Mouse (Mus musculus) forebrain, embryonic 12.5 days (tissue): ENCODE data around the gene Trank1. TPM values are rescaled to one million over a fixed set of nuclear protein-coding genes. Genes with fewer than 3 reads are reported as not detected.

ENCODE experiments used
- ATAC-seq: fragments of 200-750 bp; cut with Nextera tagmentation; 2 replicates; pipeline ENCODE4 v1.8.0; 2017; ENCODE audit warnings: moderate TSS enrichment; ENCODE audit not compliant: low FRiP score
- H3K27ac ChIP-seq: fragments of 300-500 bp; sonication (generic); 2 replicates; pipeline ENCODE4 v1.5.1; 2016; ENCODE audit warnings: mild to moderate bottlenecking
- H3K27me3 ChIP-seq: fragments of 300-500 bp; sonication (generic); 2 replicates; pipeline ENCODE4 v1.6.1; 2016; ENCODE audit warnings: mild to moderate bottlenecking
- H3K36me3 ChIP-seq: fragments of 300-500 bp; sonication (generic); replicated peaks from 2 replicates; pipeline ENCODE4 v1.6.1; 2016; ENCODE audit warnings: mild to moderate bottlenecking
- H3K4me1 ChIP-seq: fragments of 300-500 bp; sonication (generic); 2 replicates; pipeline ENCODE4 v1.6.1; 2016
- H3K4me2 ChIP-seq: fragments of 300-500 bp; sonication (generic); 2 replicates; pipeline ENCODE4 v1.6.1; 2016; ENCODE audit warnings: mild to moderate bottlenecking, moderate library complexity
- H3K4me3 ChIP-seq: fragments of 300-500 bp; sonication (generic); replicated peaks from 2 replicates; pipeline ENCODE4 v1.5.1; 2016; ENCODE audit warnings: mild to moderate bottlenecking
- H3K9ac ChIP-seq: fragments of 300-500 bp; sonication (generic); 2 replicates; pipeline ENCODE4 v1.6.1; 2016; ENCODE audit warnings: mild to moderate bottlenecking
- H3K9me3 ChIP-seq: fragments of 300-500 bp; sonication (generic); 2 replicates; pipeline ENCODE4 v1.6.1; 2016
- WGBS: fragments of 180-500 bp; shearing (Covaris S2); methylation state at CpG from one replicate; pipeline ENCODE4 v1.1.7; 2016; 5-methylcytosine and 5-hydroxymethylcytosine counted together
- polyA plus RNA-seq: library from polyadenylated mRNA; unstranded; fragments of >200 nt; fragmentation: Nextera tagmentation; extraction: Ambion mirVana; gene quantifications from 2 replicates; pipeline ENCODE4 v1.2.1, GENCODE M21; 2016

The Trank1 gene
- polyA plus RNA-seq, 1 experiment from 2014 or later, result 3.1 TPM

GRCm38 (mm10) chr9:111385526-111386491 lies 74.3 kb downstream of the Trank1 start:
- 91% methylated on average over 5 of the region's 5 CpGs for WGBS
- H3K4me1 ChIP-seq, result peaks cover 10% of the 10 kb centered on the region

DNA sequence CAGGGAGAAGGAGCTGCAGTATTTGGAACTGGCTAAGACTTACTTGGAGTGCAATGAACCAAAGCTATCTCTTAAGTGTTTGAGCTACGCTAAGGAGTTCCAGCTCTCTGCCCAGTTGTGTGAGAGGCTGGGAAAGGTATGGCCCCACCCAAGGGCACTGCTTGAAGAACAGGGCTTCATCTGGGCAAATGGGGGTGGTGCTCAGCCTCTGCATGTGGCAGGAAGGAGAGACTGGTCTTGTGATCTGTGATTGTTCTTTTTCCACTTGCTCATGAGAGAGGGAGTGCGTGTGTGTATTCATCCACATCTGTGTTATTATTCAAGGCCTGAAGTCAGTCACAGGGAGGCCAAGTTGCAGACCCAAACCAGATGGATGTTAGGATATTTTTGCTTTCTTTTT lies 75.0 kb downstream of the Trank1 start:
- Histone ChIP-seq H3K4me2 (no peak overlapping the region), H3K4me1 (peaks cover 10% of the 10 kb centered on the region), H3K9me3 (no peaks in the 10 kb centered on the region), H3K27me3 (no peaks in the 10 kb centered on the region), H3K36me3 (no peaks in the 10 kb centered on the region), H3K27ac (no peak overlapping the region), H3K9ac (no peak overlapping the region), H3K4me3 (no peak overlapping the region)
- ATAC-seq, result no peak
- WGBS, result 80% methylated on average over 2 of the region's 2 CpGs

More at GRCm38 (mm10) chr9:111385526-111386491, 74.3 kb downstream of the Trank1 start:
- Histone ChIP-seq H3K4me3 (no peak overlapping the region), H3K27me3 (no peaks in the 10 kb centered on the region), H3K9ac (no peak overlapping the region), H3K36me3 (no peaks in the 10 kb centered on the region), H3K9me3 (no peaks in the 10 kb centered on the region), H3K4me2 (no peak overlapping the region), H3K27ac (no peak overlapping the region)
- ATAC-seq, result no peak

DNA sequence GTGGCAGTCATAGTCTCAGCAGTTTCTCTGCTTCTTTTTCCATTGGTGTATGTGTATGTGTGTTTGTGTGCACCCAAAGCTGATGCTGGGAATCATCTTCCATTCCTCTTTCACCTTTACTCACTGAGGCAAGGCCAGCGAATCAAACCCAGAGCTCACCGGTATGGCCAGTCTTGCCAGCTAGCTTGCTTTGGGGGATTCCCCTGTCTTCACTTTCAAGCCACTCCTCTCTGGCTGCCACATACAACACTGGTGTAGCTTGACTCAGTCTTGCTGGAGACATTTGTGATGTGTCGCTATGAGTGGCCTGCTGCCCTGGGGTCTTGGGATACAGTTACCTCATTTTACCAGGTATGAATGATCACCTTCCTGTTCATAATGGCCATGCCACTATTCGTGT lies 76.0 kb downstream of the Trank1 start:
- Histone ChIP-seq H3K4me3 (no peak overlapping the region), H3K27ac (no peak overlapping the region), H3K4me2 (no peak overlapping the region), H3K36me3 (no peaks in the 10 kb centered on the region), H3K9me3 (no peaks in the 10 kb centered on the region), H3K4me1 (peaks cover 10% of the 10 kb centered on the region), H3K9ac (no peak overlapping the region), H3K27me3 (no peaks in the 10 kb centered on the region)
- ATAC-seq, result no peak
- 84% methylated on average over 4 of the region's 4 CpGs for WGBS

- H3K4me1 ChIP-seq, result no peaks in the 10 kb centered on the region
- 88% methylated on average over 9 of the region's 9 CpGs for WGBS
- H3K4me3 ChIP-seq, result no peak overlapping the region
- no peaks in the 10 kb centered on the region for H3K9me3 ChIP-seq
- H3K27me3 ChIP-seq, result no peaks in the 10 kb centered on the region
- ATAC-seq, result no peak
- H3K4me2 ChIP-seq, result no peak overlapping the region
- H3K9ac ChIP-seq, result no peak overlapping the region
- H3K27ac ChIP-seq, result no peak overlapping the region
- H3K36me3 ChIP-seq, result no peaks in the 10 kb centered on the region
Measured at GRCm38 (mm10) chr9:111390016-111390415, 78.5 kb downstream of the Trank1 start.

- Histone ChIP-seq H3K27me3 (no peaks in the 10 kb centered on the region), H3K9me3 (no peaks in the 10 kb centered on the region), H3K4me2 (no peak overlapping the region), H3K36me3 (no peaks in the 10 kb centered on the region), H3K27ac (no peak overlapping the region), H3K4me3 (no peak overlapping the region), H3K9ac (no peak overlapping the region), H3K4me1 (no peaks in the 10 kb centered on the region)
- no peak for ATAC-seq
- 87% methylated on average over 8 of the region's 8 CpGs for WGBS
Measured at GRCm38 (mm10) chr9:111391036-111391435, 79.5 kb downstream of the Trank1 start.

- 93% methylated on average over 18 of the region's 18 CpGs for WGBS
- no peak overlapping the region for H3K4me2 ChIP-seq
- H3K9ac ChIP-seq, result no peak overlapping the region
- H3K4me1 ChIP-seq, result no peaks in the 10 kb centered on the region
- no peaks in the 10 kb centered on the region for H3K27me3 ChIP-seq
- no peak for ATAC-seq
- H3K9me3 ChIP-seq, result no peaks in the 10 kb centered on the region
- H3K4me3 ChIP-seq, result no peak overlapping the region
- no peaks in the 10 kb centered on the region for H3K36me3 ChIP-seq
- H3K27ac ChIP-seq, result no peak overlapping the region
Measured at GRCm38 (mm10) chr9:111391926-111392442, 80.4 kb downstream of the Trank1 start.

- H3K9me3 ChIP-seq, result no peaks in the 10 kb centered on the region
- no peaks in the 10 kb centered on the region for H3K27me3 ChIP-seq
- H3K4me3 ChIP-seq, result no peak overlapping the region
- no peak overlapping the region for H3K27ac ChIP-seq
- H3K4me1 ChIP-seq, result no peaks in the 10 kb centered on the region
- ATAC-seq, result no peak
- H3K4me2 ChIP-seq, result no peak overlapping the region
- H3K9ac ChIP-seq, result no peak overlapping the region
- 66% methylated on average over 5 of the region's 5 CpGs for WGBS
- H3K36me3 ChIP-seq, result no peaks in the 10 kb centered on the region
Measured at GRCm38 (mm10) chr9:111395265-111395664, 83.7 kb downstream of the Trank1 start.

DNA sequence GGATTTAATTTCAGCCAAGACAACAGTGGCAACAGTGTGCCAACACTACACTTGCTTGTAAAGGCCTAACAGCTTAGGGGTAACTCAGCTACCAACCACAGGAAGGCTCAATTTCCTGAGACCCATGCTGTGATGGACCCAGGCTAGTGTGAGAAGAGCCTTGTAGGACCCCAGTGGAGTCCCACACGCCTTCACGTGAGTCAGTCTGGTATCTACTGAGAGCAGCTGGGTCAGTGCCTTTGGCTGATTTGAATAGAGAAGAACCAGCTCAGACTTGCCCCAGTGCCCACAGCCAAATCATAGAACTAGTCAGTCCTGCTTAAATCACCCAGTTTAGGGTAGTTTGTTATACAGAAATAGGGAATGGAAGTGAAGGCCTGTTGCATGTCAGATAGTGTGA lies 86.5 kb downstream of the Trank1 start:
- Histone ChIP-seq H3K27ac (no peak overlapping the region), H3K9ac (no peak overlapping the region), H3K27me3 (no peaks in the 10 kb centered on the region), H3K4me1 (no peaks in the 10 kb centered on the region), H3K4me2 (no peak overlapping the region), H3K4me3 (no peak overlapping the region), H3K9me3 (no peaks in the 10 kb centered on the region), H3K36me3 (no peaks in the 10 kb centered on the region)
- ATAC-seq, result no peak
- 77% methylated on average over 2 of the region's 2 CpGs for WGBS

DNA sequence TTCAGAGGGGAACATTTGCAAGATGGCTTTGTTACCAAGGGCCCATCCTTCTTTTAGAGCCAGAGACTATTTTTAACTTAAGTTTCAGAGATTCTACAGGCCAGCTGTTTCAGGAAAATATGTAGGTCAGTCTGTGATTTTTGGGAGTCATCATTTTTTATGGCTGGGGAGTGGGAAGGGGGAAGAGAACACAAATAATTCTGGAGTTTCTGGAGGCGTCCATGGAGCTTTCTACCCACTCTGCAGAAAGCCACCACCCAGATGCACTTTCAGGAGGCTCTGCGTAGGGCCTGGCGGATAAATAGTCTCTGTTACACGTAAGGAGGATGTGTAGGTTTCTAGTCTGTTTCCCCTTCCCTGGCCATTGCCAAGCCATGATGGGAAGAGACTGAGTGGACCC lies 88.5 kb downstream of the Trank1 start:
- no peak overlapping the region for H3K4me2 ChIP-seq
- WGBS, result 87% methylated on average over 4 of the region's 4 CpGs
- H3K9ac ChIP-seq, result no peak overlapping the region
- no peak for ATAC-seq
- H3K27ac ChIP-seq, result no peak overlapping the region
- no peaks in the 10 kb centered on the region for H3K9me3 ChIP-seq
- H3K4me3 ChIP-seq, result no peak overlapping the region
- no peaks in the 10 kb centered on the region for H3K27me3 ChIP-seq
- H3K36me3 ChIP-seq, result no peaks in the 10 kb centered on the region
- H3K4me1 ChIP-seq, result no peaks in the 10 kb centered on the region

DNA sequence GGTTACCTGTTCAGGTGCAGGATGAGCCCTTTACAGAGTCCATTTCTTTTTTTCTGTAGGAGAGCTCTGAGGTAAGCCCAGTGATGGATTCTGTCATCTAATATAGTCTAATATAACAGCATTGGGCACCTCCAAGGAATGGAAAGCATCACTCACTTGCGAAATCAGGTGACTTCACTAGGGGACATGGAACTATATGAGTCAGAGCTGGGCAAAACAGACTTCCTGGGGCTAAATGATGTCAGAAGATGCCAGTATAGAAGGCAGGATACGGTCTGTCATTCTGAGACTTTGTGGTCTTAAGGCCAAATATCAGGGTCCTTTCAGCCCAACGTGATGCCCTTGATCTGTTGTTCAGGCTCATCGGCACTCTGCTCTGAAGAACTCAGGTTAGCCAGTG lies 91.6 kb downstream of the Trank1 start:
- 90% methylated on average over 4 of the region's 4 CpGs for WGBS
- Histone ChIP-seq H3K27ac (no peak overlapping the region), H3K4me2 (no peak overlapping the region), H3K36me3 (no peaks in the 10 kb centered on the region), H3K4me1 (no peaks in the 10 kb centered on the region), H3K4me3 (no peak overlapping the region), H3K9ac (no peak overlapping the region), H3K27me3 (no peaks in the 10 kb centered on the region), H3K9me3 (no peaks in the 10 kb centered on the region)
- no peak for ATAC-seq

DNA sequence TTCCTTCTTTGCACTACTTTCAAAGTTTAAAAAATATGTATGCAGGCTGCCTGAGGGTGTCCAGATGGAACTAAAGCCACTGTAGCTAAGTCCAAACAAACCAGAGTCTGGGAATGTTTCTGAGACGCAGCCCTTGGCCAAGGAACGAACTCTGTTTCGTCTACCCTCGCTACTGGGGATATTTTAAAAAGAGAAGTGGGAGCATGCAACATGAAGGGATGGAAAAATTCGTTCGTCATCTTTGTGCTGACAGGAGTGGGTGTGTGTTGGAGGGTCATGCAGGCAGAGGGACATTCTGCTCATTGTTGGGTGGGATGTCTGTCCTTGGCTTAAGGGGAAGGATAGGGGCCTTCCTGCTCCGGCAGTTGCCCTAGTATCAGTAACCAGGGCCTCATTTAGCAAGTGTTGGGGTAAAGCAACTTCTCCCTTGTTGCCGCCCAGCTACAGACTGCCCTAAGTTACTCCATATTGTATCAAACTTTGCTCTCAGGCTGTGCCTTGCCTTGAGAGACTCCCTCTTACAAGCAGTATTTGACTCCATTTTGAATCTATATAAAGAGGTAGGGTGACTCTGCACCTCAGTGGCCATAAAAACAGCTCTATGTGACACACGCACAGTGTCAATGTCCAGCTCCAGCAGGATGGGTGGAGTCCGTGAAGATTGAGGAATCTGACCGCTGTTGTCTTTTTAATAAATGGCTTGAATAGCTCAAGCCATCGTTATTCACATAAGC lies 93.0 kb downstream of the Trank1 start:
- 90% methylated on average over 12 of the region's 12 CpGs for WGBS

DNA sequence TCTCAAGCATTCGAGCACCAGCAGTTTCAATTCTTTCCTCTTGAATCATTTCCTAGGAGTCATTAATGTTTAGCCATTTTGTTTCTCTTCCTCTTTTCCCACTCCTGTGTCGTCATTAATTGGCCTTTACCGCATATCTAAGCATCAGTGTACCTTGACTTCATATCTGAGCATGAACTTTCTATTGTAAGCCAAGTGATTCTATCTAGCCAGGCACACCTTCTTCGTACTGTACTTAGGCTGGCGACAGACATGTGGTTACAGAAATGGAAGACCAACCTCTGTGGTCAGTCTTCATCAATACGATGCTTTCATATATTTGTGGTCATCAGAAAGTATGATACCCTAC lies 93.5 kb downstream of the Trank1 start:
- H3K27me3 ChIP-seq, result no peaks in the 10 kb centered on the region
- no peaks in the 10 kb centered on the region for H3K9me3 ChIP-seq
- no peak overlapping the region for H3K4me3 ChIP-seq
- H3K27ac ChIP-seq, result no peak overlapping the region
- no peak overlapping the region for H3K9ac ChIP-seq
- H3K4me2 ChIP-seq, result no peak overlapping the region
- no peaks in the 10 kb centered on the region for H3K4me1 ChIP-seq
- no peak for ATAC-seq
- WGBS, result 88% methylated on average over 6 of the region's 6 CpGs
- no peaks in the 10 kb centered on the region for H3K36me3 ChIP-seq

More for the DNA sequence above, 93.0 kb downstream of the Trank1 start:
- no peaks in the 10 kb centered on the region for H3K27me3 ChIP-seq
- no peak overlapping the region for H3K9ac ChIP-seq
- H3K36me3 ChIP-seq, result no peaks in the 10 kb centered on the region
- H3K4me3 ChIP-seq, result no peak overlapping the region
- H3K4me1 ChIP-seq, result no peaks in the 10 kb centered on the region
- H3K27ac ChIP-seq, result no peak overlapping the region
- H3K4me2 ChIP-seq, result no peak overlapping the region
- H3K9me3 ChIP-seq, result no peaks in the 10 kb centered on the region
- no peak for ATAC-seq
